Mouse (Mus musculus): ENCODE data around the gene Kcnq1.
A peak's percentile ranks its signal among the peaks of the same experiment; 100 is the strongest.

- TF ChIP-seq TAL1 (IDR thresholded peaks at IDR 0.05; ENCODE audit: low read length) = no peak
- no peak for TF ChIP-seq POLR2A (IDR thresholded peaks at IDR 0.05; ENCODE audit: control insufficient read depth in 1 of 2, insufficient read depth in 1 of 2, low read depth in 1 of 2, low read length in 2 of 2, poor library complexity in 1 of 2)
- TF ChIP-seq GABPA (IDR thresholded peaks at IDR 0.05; ENCODE audit: low read depth, low read length) = no peak
- TF ChIP-seq ZNF384 (IDR thresholded peaks at IDR 0.05; ENCODE audit: low read depth, low read length) = no peak
- peak; percentile 57 for TF ChIP-seq GATA1 (IDR thresholded peaks at IDR 0.05; ENCODE audit: low read depth, low read length)
- TF ChIP-seq SIN3A (IDR thresholded peaks at IDR 0.05; ENCODE audit: low read length) = no peak
- no peak for TF ChIP-seq CTCF (IDR thresholded peaks at IDR 0.05 in 2 of 3, conservative IDR thresholded peaks at IDR 0.05 in 1 of 3; ENCODE audit: control insufficient read depth in 1 of 3, insufficient read depth in 1 of 3, low read depth in 2 of 3, low read length in 3 of 3, poor library complexity in 1 of 3, severe bottlenecking in 1 of 3)
Observed at GRCm38 (mm10) chr7:143083708-143084107, 22.5 kb upstream of the Kcnq1 start.

All from MEL (cell line).